Mouse (Mus musculus): Measurements from ENCODE around the gene Asb6.

- TF ChIP-seq GATA1 (IDR thresholded peaks at IDR 0.05; ENCODE audit: borderline replicate concordance, low read length) (no peak), FLI1 (IDR thresholded peaks at IDR 0.05; ENCODE audit: low read length) (no peak)
Observed at GRCm38 (mm10) chr2:30830283-30830795, at the start of gene Asb6.

Measured in megakaryocyte, embryonic 14.5 days (primary cell).